Mouse (Mus musculus) embryo, embryonic 9.5 days (tissue): ENCODE results near the gene Mast1.

Source experiments
- DNase-seq: peaks from one replicate; pipeline ENCODE4 v3.0.0-alpha.2; 2017; ENCODE audit errors: extremely low spot score

Gene Mast1

GRCm38 (mm10) chr8:84872309-84872965, 64.7 kb downstream of the Mast1 start:
- DNase-seq = peak; percentile 49

GRCm38 (mm10) chr8:84871376-84872308, 65.5 kb downstream of the Mast1 start, which contains the start of gene Syce2:
TSS of gene Syce2 (plus strand) at chr8:84872111.
- peak; percentile 83 for DNase-seq
